Mouse (Mus musculus) ES-E14 (cell line): ENCODE data around the gene Manba. TPM values are rescaled to one million over a fixed set of nuclear protein-coding genes. Genes with fewer than 3 reads are reported as not detected.

Experiments used
- DNase-seq: peaks from one replicate; pipeline ENCODE4 v3.0.0-alpha.2; 2013; ENCODE audit warnings: low read depth, low spot score
- H3K27ac ChIP-seq: 2 replicates; pipeline ENCODE4 v1.5.1; 2012; ENCODE audit warnings: low read depth, mild to moderate bottlenecking, low read length, moderate library complexity, mixed read lengths; ENCODE audit not compliant: poor library complexity, insufficient read depth, severe bottlenecking
- H3K36me3 ChIP-seq: 2 replicates; pipeline ENCODE4 v1.6.1; 2012; ENCODE audit warnings: mild to moderate bottlenecking, low read length, moderate library complexity, mixed read lengths; ENCODE audit not compliant: control insufficient read depth, poor library complexity, insufficient read depth, severe bottlenecking
- H3K4me1 ChIP-seq, 2 experiments: fragments of 150-350 bp in 1 of 2; sonication (generic) in 1 of 2; 2 replicates each; pipeline ENCODE4 v1.6.1; 2012; ENCODE audit warnings: low read length in 2 of 2, mild to moderate bottlenecking in 1 of 2, mixed read lengths in 1 of 2; ENCODE audit not compliant: control insufficient read depth in 2 of 2, insufficient read depth in 2 of 2, poor library complexity in 1 of 2
- H3K4me3 ChIP-seq, 2 experiments: fragments of 150-350 bp in 1 of 2; sonication (generic) in 1 of 2; 2 replicates each; pipeline ENCODE4 v1.5.1; 2012; ENCODE audit warnings: low read length in 2 of 2, low read depth in 1 of 2, mild to moderate bottlenecking in 1 of 2, mixed read lengths in 1 of 2; ENCODE audit not compliant: insufficient read depth in 1 of 2, poor library complexity in 1 of 2, severe bottlenecking in 1 of 2
- H3K9ac ChIP-seq: 2 replicates; pipeline ENCODE4 v1.6.1; 2012; ENCODE audit warnings: low read depth, mild to moderate bottlenecking, low read length, mixed read lengths; ENCODE audit not compliant: poor library complexity, insufficient read depth, severe bottlenecking
- H3K9me3 ChIP-seq: fragments of 150-350 bp; sonication (generic); 2 replicates; pipeline ENCODE4 v1.6.1; 2012; ENCODE audit warnings: low read depth, mild to moderate bottlenecking, low read length; ENCODE audit not compliant: control insufficient read depth, insufficient read depth
- CHD2 ChIP-seq: IDR thresholded peaks from 2 replicates; pipeline ENCODE4 v1.6.1; 2014; ENCODE audit warnings: mild to moderate bottlenecking, low read depth, low read length, inconsistent platforms
- HCFC1 ChIP-seq: IDR thresholded peaks from 2 replicates; pipeline ENCODE4 v1.6.1; 2012; ENCODE audit warnings: low read length, inconsistent platforms, borderline replicate concordance; ENCODE audit not compliant: insufficient read depth
- MAFK ChIP-seq: IDR thresholded peaks from 2 replicates; pipeline ENCODE4 v1.6.1; 2014; ENCODE audit warnings: mild to moderate bottlenecking, low read depth, low read length, inconsistent platforms; ENCODE audit not compliant: insufficient read depth
- ZC3H11A ChIP-seq: IDR thresholded peaks from 2 replicates; pipeline ENCODE4 v1.6.1; 2012; ENCODE audit warnings: low read depth, mild to moderate bottlenecking, inconsistent platforms, low read length, borderline replicate concordance
- ZNF384 ChIP-seq: IDR thresholded peaks from 2 replicates; pipeline ENCODE4 v1.6.1; 2012; ENCODE audit warnings: low read depth, low read length, inconsistent platforms
- in situ Hi-C, 2 experiments: fragments of 600-800 bp; cut with MboI; formaldehyde crosslinking; loops; one replicate each; pipeline ENCODE4 v1.15.1; 2025; ENCODE audit warnings: low sequenced_read_pairs in 2 of 2, inconsistent platforms in 1 of 2; ENCODE audit not compliant: unreplicated experiment in 2 of 2
- total RNA-seq: library from RNA; depleted of rRNA; stranded (reverse); fragments of 300-350 nt; gene quantifications from 2 replicates; pipeline ENCODE4 v1.2.3, GENCODE M21; 2012

Gene Manba
- total RNA-seq, 1 experiment, result 75.2 TPM

- Histone ChIP-seq H3K36me3 (no peaks in the 10 kb centered on the region), H3K27ac (no peak overlapping the region), H3K4me3 (no peak overlapping the region), H3K9me3 (no peaks in the 10 kb centered on the region), H3K9ac (no peak overlapping the region), H3K4me1 (peaks cover 0 to 4% of the 10 kb centered on the region in 2 experiments; a peak in 1 of 4 replicates)
- in situ Hi-C loops, result no loop called here
- TF ChIP-seq ZC3H11A (no peak), MAFK (no peak), HCFC1 (no peak), ZNF384 (no peak), CHD2 (no peak)
- DNase-seq, result no peak
These were observed 13.5 kb downstream of the Manba start for GRCm38 (mm10) chr3:135498891-135499290.

DNA sequence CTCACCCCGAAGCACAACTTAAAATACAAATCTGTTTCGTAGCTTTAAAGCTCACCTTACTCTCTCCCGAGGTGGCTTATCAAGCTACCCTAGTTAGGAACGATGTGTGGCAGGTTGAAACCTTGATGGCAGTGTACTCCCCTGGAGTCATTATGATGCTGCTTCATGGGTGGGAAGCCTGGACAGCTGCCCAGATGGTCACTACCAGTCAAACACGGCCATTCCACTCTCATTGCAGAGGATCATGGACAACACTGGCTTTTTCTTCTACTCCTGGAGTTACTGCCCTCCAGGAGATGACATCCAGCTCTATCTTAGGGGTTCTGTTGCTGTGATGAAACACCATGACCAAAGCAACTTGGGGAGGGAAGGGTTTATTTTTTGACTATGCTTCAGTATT is 17.7 kb downstream of the Manba start:
- no peak overlapping the region for H3K9ac ChIP-seq
- TF ChIP-seq HCFC1, result no peak
- TF ChIP-seq MAFK, result no peak
- TF ChIP-seq ZNF384, result no peak
- TF ChIP-seq ZC3H11A, result no peak
- no peak for TF ChIP-seq CHD2
- peaks cover 6% of the 10 kb centered on the region in 2 experiments; a peak in 2 of 4 replicates for H3K4me1 ChIP-seq
- H3K27ac ChIP-seq, result no peak overlapping the region
- H3K9me3 ChIP-seq, result no peaks in the 10 kb centered on the region
- no peaks in the 10 kb centered on the region for H3K36me3 ChIP-seq
- DNase-seq, result no peak
- in situ Hi-C loops, result no loop called here
- no peak overlapping the region for H3K4me3 ChIP-seq

GRCm38 (mm10) chr3:135505369-135505909 is 20.0 kb downstream of the Manba start:
- peak; percentile 81 for DNase-seq
- in situ Hi-C loops, result no loop called here
- H3K27ac ChIP-seq, result peak overlapping the region; percentile 80
- H3K4me3 ChIP-seq, result peak overlapping the region; percentile 35 to 60; a peak in 3 of 4 replicates
- H3K9me3 ChIP-seq, result no peaks in the 10 kb centered on the region
- TF ChIP-seq HCFC1, result peak; percentile 49; the same call in 1 of the 2 replicates
- no peak for TF ChIP-seq MAFK
- no peak for TF ChIP-seq ZNF384
- TF ChIP-seq CHD2, result no peak
- H3K4me1 ChIP-seq, result peaks cover 6% of the 10 kb centered on the region in 2 experiments; a peak in 2 of 4 replicates
- H3K9ac ChIP-seq, result peak overlapping the region; percentile 70
- no peaks in the 10 kb centered on the region for H3K36me3 ChIP-seq

DNA sequence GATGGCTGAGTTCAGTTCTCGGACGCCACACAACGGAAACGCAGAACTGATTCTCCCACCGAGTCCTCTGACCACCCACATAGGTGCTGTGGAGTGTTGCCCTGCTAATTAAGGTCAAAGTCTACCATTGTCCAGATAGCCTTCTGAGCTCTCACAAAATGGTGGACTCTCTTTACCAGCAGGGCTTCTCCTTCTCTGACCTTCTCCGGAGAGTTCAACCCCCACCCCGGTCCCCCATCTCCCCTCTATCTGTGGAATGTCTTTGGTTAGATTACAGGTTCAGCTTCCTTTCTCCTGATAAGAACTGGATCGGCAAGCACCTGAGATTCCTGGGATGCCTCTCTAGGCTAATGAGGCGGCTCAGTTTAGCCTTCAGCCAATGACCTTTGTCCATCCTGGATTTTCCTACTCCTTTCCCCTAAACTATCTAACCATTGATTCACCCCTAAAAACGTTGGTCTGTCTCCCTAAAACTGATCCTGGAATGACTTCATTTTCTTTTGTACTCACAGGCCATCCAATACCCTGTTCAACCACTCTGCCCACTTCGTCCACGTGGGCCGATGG is 20.6 kb downstream of the Manba start:
- H3K27ac ChIP-seq, result peak overlapping the region; percentile 80
- in situ Hi-C loops, result no loop called here
- H3K4me3 ChIP-seq, result peak overlapping the region; percentile 35 to 60
- H3K9ac ChIP-seq, result peak overlapping the region; percentile 70
- H3K9me3 ChIP-seq, result no peaks in the 10 kb centered on the region
- TF ChIP-seq HCFC1 (no peak), ZNF384 (no peak), ZC3H11A (no peak), MAFK (no peak), CHD2 (no peak)
- no peak for DNase-seq
- H3K4me1 ChIP-seq, result peaks cover 6% of the 10 kb centered on the region in 2 experiments; a peak in 2 of 4 replicates
- H3K36me3 ChIP-seq, result no peaks in the 10 kb centered on the region
